Mouse (Mus musculus) neural tube, embryonic 12.5 days (tissue): ENCODE data around the gene Lpgat1. TPM values are rescaled to one million over a fixed set of nuclear protein-coding genes. Genes with fewer than 3 reads are reported as not detected.

Experiments used
- ATAC-seq: fragments of 200-750 bp; cut with Nextera tagmentation; 2 replicates; pipeline ENCODE4 v1.8.0; 2017; ENCODE audit warnings: low read depth, mild to moderate bottlenecking, moderate TSS enrichment, moderate library complexity; ENCODE audit not compliant: low FRiP score
- H3K27ac ChIP-seq: fragments of 300-500 bp; sonication (generic); 2 replicates; pipeline ENCODE4 v1.5.1; 2016
- H3K27me3 ChIP-seq: fragments of 300-500 bp; sonication (generic); replicated peaks from 2 replicates; pipeline ENCODE4 v1.6.1; 2016; ENCODE audit warnings: mild to moderate bottlenecking
- H3K36me3 ChIP-seq: fragments of 300-500 bp; sonication (generic); 2 replicates; pipeline ENCODE4 v1.6.1; 2016; ENCODE audit warnings: mild to moderate bottlenecking
- H3K4me1 ChIP-seq: fragments of 300-500 bp; sonication (generic); 2 replicates; pipeline ENCODE4 v1.6.1; 2016
- H3K4me2 ChIP-seq: fragments of 300-500 bp; sonication (generic); replicated peaks from 2 replicates; pipeline ENCODE4 v1.6.1; 2016; ENCODE audit warnings: mild to moderate bottlenecking
- H3K4me3 ChIP-seq: fragments of 300-500 bp; sonication (generic); 2 replicates; pipeline ENCODE4 v1.5.1; 2016
- H3K9ac ChIP-seq: fragments of 300-500 bp; sonication (generic); 2 replicates; pipeline ENCODE4 v1.6.1; 2016; ENCODE audit warnings: mild to moderate bottlenecking
- H3K9me3 ChIP-seq: fragments of 300-500 bp; sonication (generic); 2 replicates; pipeline ENCODE4 v1.6.1; 2016; ENCODE audit warnings: mild to moderate bottlenecking
- WGBS: fragments of 180-500 bp; shearing (Covaris S2); methylation state at CpG from one replicate; pipeline ENCODE4 v1.1.7; 2016; 5-methylcytosine and 5-hydroxymethylcytosine counted together
- polyA plus RNA-seq: library from polyadenylated mRNA; unstranded; fragments of >200 nt; fragmentation: Nextera tagmentation; extraction: Ambion mirVana; gene quantifications from 2 replicates; pipeline ENCODE4 v1.2.1, GENCODE M21; 2016

The Lpgat1 gene
- polyA plus RNA-seq, result 46.2 and 46.3 TPM in 2 replicates

- WGBS, result under 1% methylated on average over 101 of the region's 113 CpGs
These were observed at the start of gene Lpgat1 for GRCm38 (mm10) chr1:191717601-191718498. TSS of gene Lpgat1 (plus strand) at chr1:191717834.

GRCm38 (mm10) chr1:191668030-191668429, 49.6 kb upstream of the Lpgat1 start:
- 76% methylated on average over 9 of the region's 9 CpGs for WGBS
- no peak overlapping the region for H3K4me3 ChIP-seq
- H3K27me3 ChIP-seq, result no peaks in the 10 kb centered on the region
- no peak overlapping the region for H3K27ac ChIP-seq
- no peaks in the 10 kb centered on the region for H3K36me3 ChIP-seq
- ATAC-seq, result no peak
- H3K9me3 ChIP-seq, result no peaks in the 10 kb centered on the region
- no peak overlapping the region for H3K4me2 ChIP-seq
- no peaks in the 10 kb centered on the region for H3K4me1 ChIP-seq
- no peak overlapping the region for H3K9ac ChIP-seq

More at GRCm38 (mm10) chr1:191717601-191718498, at the start of gene Lpgat1:
- peak within 1 kb of the TSS; percentile 99 for H3K9ac ChIP-seq
- peak; percentile 81 for ATAC-seq
- H3K4me2 ChIP-seq, result peak within 1 kb of the TSS; percentile 83
- no peaks in the 10 kb centered on the region for H3K9me3 ChIP-seq
- peak within 1 kb of the TSS; percentile 96 for H3K4me3 ChIP-seq
- no peaks in the 10 kb centered on the region for H3K27me3 ChIP-seq
- peak within 1 kb of the TSS; percentile 84 for H3K27ac ChIP-seq
- no peaks in the 10 kb centered on the region for H3K36me3 ChIP-seq
- peaks cover 8% of the 10 kb centered on the region for H3K4me1 ChIP-seq

GRCm38 (mm10) chr1:191674071-191674470, 43.6 kb upstream of the Lpgat1 start:
- Histone ChIP-seq H3K27me3 (no peaks in the 10 kb centered on the region), H3K9me3 (no peaks in the 10 kb centered on the region), H3K27ac (no peak overlapping the region), H3K36me3 (no peaks in the 10 kb centered on the region), H3K9ac (no peak overlapping the region), H3K4me2 (no peak overlapping the region), H3K4me1 (no peaks in the 10 kb centered on the region), H3K4me3 (no peak overlapping the region)
- WGBS, result 83% methylated on average over 5 of the region's 5 CpGs
- no peak for ATAC-seq

- Histone ChIP-seq H3K4me1 (no peaks in the 10 kb centered on the region), H3K4me3 (no peak overlapping the region), H3K4me2 (no peak overlapping the region), H3K27ac (no peak overlapping the region), H3K9ac (no peak overlapping the region), H3K27me3 (no peaks in the 10 kb centered on the region), H3K36me3 (no peaks in the 10 kb centered on the region), H3K9me3 (peaks cover 15% of the 10 kb centered on the region)
- 87% methylated on average over 2 of the region's 2 CpGs for WGBS
- no peak for ATAC-seq
These were observed 36.0 kb upstream of the Lpgat1 start for GRCm38 (mm10) chr1:191681633-191682032.

- no peak for ATAC-seq
These were observed 30.1 kb upstream of the Lpgat1 start for GRCm38 (mm10) chr1:191687531-191687930.

GRCm38 (mm10) chr1:191693231-191693630, 24.4 kb upstream of the Lpgat1 start:
- Histone ChIP-seq H3K4me2 (no peak overlapping the region), H3K27me3 (no peaks in the 10 kb centered on the region), H3K9ac (no peak overlapping the region), H3K27ac (no peak overlapping the region), H3K9me3 (no peaks in the 10 kb centered on the region), H3K36me3 (no peaks in the 10 kb centered on the region), H3K4me3 (no peak overlapping the region), H3K4me1 (no peaks in the 10 kb centered on the region)
- 65% methylated on average over 4 of the region's 4 CpGs for WGBS
- ATAC-seq, result no peak

More at GRCm38 (mm10) chr1:191687531-191687930, 30.1 kb upstream of the Lpgat1 start:
- 78% methylated on average over 7 of the region's 7 CpGs for WGBS
- Histone ChIP-seq H3K27me3 (no peaks in the 10 kb centered on the region), H3K9ac (no peak overlapping the region), H3K27ac (no peak overlapping the region), H3K4me3 (no peak overlapping the region), H3K36me3 (no peaks in the 10 kb centered on the region), H3K4me1 (no peaks in the 10 kb centered on the region), H3K9me3 (peaks cover 15% of the 10 kb centered on the region), H3K4me2 (no peak overlapping the region)

GRCm38 (mm10) chr1:191698253-191698795, 19.3 kb upstream of the Lpgat1 start:
- H3K4me2 ChIP-seq, result no peak overlapping the region
- H3K9me3 ChIP-seq, result no peaks in the 10 kb centered on the region
- H3K27me3 ChIP-seq, result no peaks in the 10 kb centered on the region
- no peak for ATAC-seq
- no peak overlapping the region for H3K27ac ChIP-seq
- H3K9ac ChIP-seq, result no peak overlapping the region
- no peaks in the 10 kb centered on the region for H3K36me3 ChIP-seq
- H3K4me3 ChIP-seq, result no peak overlapping the region
- 36% methylated on average over 1 of the region's 1 CpGs for WGBS
- H3K4me1 ChIP-seq, result no peaks in the 10 kb centered on the region

- H3K4me1 ChIP-seq, result no peaks in the 10 kb centered on the region
- 58% methylated on average over 4 of the region's 4 CpGs for WGBS
- no peaks in the 10 kb centered on the region for H3K27me3 ChIP-seq
- no peaks in the 10 kb centered on the region for H3K36me3 ChIP-seq
- ATAC-seq, result no peak
- no peak overlapping the region for H3K4me3 ChIP-seq
- H3K9ac ChIP-seq, result no peak overlapping the region
- H3K4me2 ChIP-seq, result no peak overlapping the region
- H3K27ac ChIP-seq, result no peak overlapping the region
- no peaks in the 10 kb centered on the region for H3K9me3 ChIP-seq
These were observed 13.1 kb upstream of the Lpgat1 start for GRCm38 (mm10) chr1:191704535-191704934.

GRCm38 (mm10) chr1:191706541-191707078, 11.0 kb upstream of the Lpgat1 start:
- Histone ChIP-seq H3K27me3 (no peaks in the 10 kb centered on the region), H3K4me3 (no peak overlapping the region), H3K36me3 (no peaks in the 10 kb centered on the region), H3K4me1 (no peaks in the 10 kb centered on the region), H3K4me2 (no peak overlapping the region), H3K9me3 (no peaks in the 10 kb centered on the region), H3K9ac (no peak overlapping the region), H3K27ac (no peak overlapping the region)
- no peak for ATAC-seq
- 73% methylated on average over 3 of the region's 3 CpGs for WGBS

- 87% methylated on average over 2 of the region's 2 CpGs for WGBS
- Histone ChIP-seq H3K9ac (no peak overlapping the region), H3K27me3 (no peaks in the 10 kb centered on the region), H3K36me3 (no peaks in the 10 kb centered on the region), H3K4me1 (no peaks in the 10 kb centered on the region), H3K4me2 (no peak overlapping the region), H3K9me3 (no peaks in the 10 kb centered on the region), H3K27ac (no peak overlapping the region), H3K4me3 (no peak overlapping the region)
- no peak for ATAC-seq
These were observed 7.8 kb upstream of the Lpgat1 start for GRCm38 (mm10) chr1:191709811-191710210.

- no peaks in the 10 kb centered on the region for H3K4me1 ChIP-seq
- WGBS, result 84% methylated on average over 4 of the region's 4 CpGs
- H3K4me2 ChIP-seq, result no peak overlapping the region
- no peaks in the 10 kb centered on the region for H3K9me3 ChIP-seq
- no peak overlapping the region for H3K9ac ChIP-seq
- no peak overlapping the region for H3K27ac ChIP-seq
- no peak for ATAC-seq
- no peaks in the 10 kb centered on the region for H3K36me3 ChIP-seq
- H3K27me3 ChIP-seq, result no peaks in the 10 kb centered on the region
- no peak overlapping the region for H3K4me3 ChIP-seq
These were observed 5.3 kb upstream of the Lpgat1 start for GRCm38 (mm10) chr1:191712224-191712838.

GRCm38 (mm10) chr1:191713813-191714212, 3.8 kb upstream of the Lpgat1 start:
- H3K27ac ChIP-seq, result no peak overlapping the region
- no peaks in the 10 kb centered on the region for H3K36me3 ChIP-seq
- no peaks in the 10 kb centered on the region for H3K27me3 ChIP-seq
- no peaks in the 10 kb centered on the region for H3K4me1 ChIP-seq
- no peak overlapping the region for H3K4me2 ChIP-seq
- 94% methylated on average over 3 of the region's 3 CpGs for WGBS
- ATAC-seq, result no peak
- H3K9me3 ChIP-seq, result no peaks in the 10 kb centered on the region
- no peak overlapping the region for H3K4me3 ChIP-seq
- H3K9ac ChIP-seq, result no peak overlapping the region
